Mouse (Mus musculus) ES-CJ7 (cell line): ENCODE measurements around the gene Pla2g4d.
"Not testable (repeated sequence)": the region's sequence is repeated elsewhere in the genome, so short reads cannot be mapped to it uniquely, and the experiment has no call there.

ENCODE experiments used
- DNase-seq: peaks from one replicate; pipeline ENCODE4 v3.0.0; 2011; ENCODE audit warnings: low read depth, low spot score

The Pla2g4d gene

DNA sequence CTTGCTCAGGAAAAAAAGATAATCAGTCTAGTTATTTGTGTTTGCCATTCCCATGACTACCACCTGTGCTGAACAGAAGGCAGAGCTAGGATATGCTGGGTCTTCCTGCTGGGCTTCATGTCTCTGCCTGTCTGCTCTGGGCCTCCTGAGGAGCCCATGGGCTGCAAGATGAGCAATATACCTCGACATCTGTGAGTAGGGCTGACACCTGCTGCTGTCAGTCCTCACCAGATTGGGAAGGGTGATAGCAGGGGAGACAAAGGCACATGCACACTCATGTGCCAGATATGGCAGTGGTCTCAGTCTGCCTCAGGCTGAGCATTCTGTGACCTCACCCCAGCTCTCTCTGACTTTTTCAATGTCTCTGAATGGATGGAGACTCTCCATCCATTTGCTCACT, 26.1 kb downstream of the Pla2g4d start:
- no peak for DNase-seq

- DNase-seq, result peak; percentile 46
Observed at GRCm38 (mm10) chr2:120261346-120261745, 27.7 kb downstream of the Pla2g4d start.

DNA sequence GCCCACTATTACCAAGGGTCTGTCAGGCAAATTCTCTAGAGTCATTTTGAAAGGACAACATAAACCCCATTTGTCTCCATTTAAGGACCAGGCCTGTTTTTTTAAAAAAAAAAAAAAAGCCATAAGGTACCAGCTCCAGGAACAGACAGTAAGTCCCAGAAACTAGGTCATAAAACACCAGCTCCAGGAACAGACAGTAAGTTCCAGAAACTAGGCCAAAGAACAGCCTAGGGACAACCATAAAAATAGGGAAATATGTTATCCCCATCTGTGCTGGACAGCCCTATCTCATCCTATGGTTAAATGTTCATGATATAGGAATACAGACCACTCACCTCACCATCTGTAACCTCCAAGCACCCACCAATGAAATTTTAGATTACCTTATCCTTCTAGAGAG, 32.7 kb downstream of the Pla2g4d start:
- no peak for DNase-seq

GRCm38 (mm10) chr2:120252644-120253043, 36.4 kb downstream of the Pla2g4d start:
- DNase-seq, result no peak

- no peak for DNase-seq
Observed at GRCm38 (mm10) chr2:120245421-120246016, 43.5 kb downstream of the Pla2g4d start.

DNA sequence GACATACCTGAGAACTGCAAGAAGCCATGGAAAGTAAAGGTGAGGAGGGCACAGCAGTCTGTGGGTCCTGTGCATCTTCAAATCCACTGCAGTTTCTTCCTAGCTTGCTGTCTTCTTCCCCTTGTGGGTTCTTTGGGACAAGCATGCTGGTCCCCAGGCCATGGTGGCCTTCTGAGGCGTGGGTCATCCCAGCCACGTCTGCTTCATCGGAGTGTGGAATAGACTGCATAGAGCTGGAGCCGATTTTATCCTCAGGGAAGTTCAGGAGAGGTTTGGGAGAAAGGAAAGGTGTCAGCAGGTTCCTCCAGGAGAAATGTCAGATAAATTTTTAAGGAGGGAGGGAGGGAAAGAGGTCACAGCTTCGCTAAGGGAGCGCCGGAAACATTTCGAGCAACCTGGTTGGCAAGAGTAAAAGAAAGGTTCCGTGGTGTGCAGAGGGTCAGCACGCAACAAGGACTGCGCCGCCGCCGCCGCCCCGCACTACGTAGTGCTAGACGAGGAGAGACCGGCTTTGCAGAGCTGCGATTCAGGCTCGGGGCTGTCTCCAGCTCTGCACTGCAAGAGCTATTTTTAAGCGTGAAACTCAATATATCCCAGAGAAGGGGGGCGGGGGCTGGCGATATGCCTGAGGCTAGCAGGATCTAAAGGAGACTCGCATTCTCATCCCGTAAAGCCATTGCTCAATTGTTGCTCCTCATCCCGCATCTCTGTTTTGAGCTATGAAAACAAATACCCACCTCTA, 44.1 kb downstream of the Pla2g4d start, which contains the start of gene Pla2g4e:
Gene Pla2g4e (minus strand): TSS at position 657 of the 742 bp plus-strand sequence.
- no peak for DNase-seq

DNA sequence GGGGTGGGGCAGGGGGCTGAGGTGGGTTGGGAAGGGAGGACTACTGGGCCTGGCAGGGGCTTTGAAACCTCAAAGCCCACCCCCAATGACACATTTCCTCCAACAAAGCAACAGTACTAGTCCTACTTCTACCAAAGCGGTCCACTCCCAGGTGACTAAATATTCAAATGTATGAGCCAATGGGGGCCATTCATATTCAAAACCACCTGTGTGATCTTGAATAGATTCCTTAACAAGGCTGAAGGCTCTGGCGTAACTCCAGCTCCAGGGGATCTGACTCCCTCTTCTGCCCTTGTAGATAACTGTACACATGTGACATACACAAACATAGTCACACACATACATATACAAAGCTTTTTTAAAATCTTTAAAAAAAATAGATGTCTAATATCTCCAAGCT, 45.0 kb downstream of the Pla2g4d start:
- peak; percentile 94 for DNase-seq

- peak; percentile 60 for DNase-seq
Observed at GRCm38 (mm10) chr2:120242791-120243467, 46.1 kb downstream of the Pla2g4d start.

- DNase-seq, result not testable (repeated sequence)
Observed at GRCm38 (mm10) chr2:120238733-120239132, 50.3 kb downstream of the Pla2g4d start.

- peak; percentile 37 for DNase-seq
Observed at GRCm38 (mm10) chr2:120237784-120238183, 51.2 kb downstream of the Pla2g4d start.

DNA sequence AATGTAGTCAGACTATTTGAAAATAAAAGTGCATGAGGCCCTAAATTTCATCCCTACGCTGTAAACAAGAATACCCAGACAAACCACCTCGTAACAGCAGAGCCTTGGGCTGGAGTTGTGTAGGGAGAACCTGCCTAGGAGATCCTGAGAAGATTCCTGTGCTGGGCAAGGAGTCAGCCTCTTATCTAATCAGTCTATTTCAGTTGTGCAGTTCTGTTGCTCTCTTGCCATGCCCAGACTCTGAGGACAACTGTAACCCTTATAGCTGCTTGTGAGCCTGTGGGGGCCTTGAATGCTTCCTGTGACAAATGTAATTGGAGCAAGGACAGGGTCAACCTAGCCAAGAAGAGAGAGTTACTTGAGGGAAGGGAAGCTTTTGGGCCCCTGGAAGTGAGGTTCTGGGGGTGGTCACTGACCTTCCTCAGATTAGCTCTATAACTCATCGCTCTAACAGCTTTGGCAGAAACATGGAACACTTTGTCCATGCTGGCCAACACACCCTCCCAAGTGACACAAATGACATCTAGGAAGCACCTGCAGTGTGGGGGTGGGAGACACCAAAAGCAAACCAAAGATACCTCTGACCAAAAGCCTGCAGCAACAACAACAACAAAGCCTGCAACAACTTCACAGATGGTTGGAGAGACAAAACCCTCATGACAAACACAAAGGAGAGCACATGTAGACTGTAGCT, 52.9 kb downstream of the Pla2g4d start:
- no peak for DNase-seq

DNA sequence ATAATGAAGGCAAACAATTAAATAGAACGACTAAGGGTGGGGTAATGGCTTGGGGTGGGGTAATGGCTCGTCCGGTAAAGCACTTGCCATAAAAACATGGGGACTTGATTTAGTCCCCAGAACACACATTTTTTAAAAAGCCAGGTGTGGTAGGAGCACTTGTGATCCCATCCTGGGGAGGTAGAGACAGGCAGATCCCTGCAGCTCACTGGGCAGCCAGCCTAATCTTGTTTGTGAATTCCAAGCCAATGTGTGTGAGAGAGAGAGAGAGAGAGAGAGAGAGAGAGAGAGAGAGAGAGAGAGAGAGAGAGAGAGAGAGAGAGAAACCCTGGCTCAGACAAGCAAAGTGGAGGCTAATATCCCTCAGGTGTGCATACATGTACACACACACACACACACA, 53.6 kb downstream of the Pla2g4d start:
- no peak for DNase-seq

DNA sequence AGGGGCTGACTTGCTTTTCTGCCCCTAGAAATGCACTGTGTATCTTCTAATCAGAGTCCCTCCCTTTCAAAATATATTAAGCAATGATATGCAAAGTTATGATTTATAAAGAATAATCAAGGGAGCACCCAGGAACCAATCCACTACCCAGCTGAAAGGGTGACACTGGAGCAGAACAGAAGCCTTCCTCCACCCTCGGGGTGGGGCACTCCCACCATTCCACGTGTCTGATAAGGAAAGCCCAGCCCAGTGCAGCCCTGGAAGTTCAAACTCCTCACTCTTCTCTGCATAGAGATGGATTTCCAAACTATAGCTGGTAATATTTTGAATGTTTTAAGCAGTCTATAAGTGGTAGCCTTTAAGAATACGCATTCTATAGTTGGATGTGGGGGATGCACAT, 57.4 kb downstream of the Pla2g4d start:
- DNase-seq, result no peak
